Mouse (Mus musculus) lung, adult 2 months (tissue): Measurements from ENCODE around the gene Dhrs7. TPM values are rescaled to one million over a fixed set of nuclear protein-coding genes. Genes with fewer than 3 reads are reported as not detected.

ENCODE experiments used
- DNase-seq: peaks from one replicate; pipeline ENCODE4 v3.0.0; 2022
- H3K4me1 ChIP-seq: fragments of 200-500 bp; 2 replicates; pipeline ENCODE4 v1.6.1; 2011; ENCODE audit warnings: low read length; ENCODE audit not compliant: control insufficient read depth, insufficient read depth
- H3K4me3 ChIP-seq: fragments of 200-500 bp; replicated peaks from 2 replicates; pipeline ENCODE3; 2011; ENCODE audit warnings: low read depth, mild to moderate bottlenecking, control low read depth, low read length; ENCODE audit errors: extremely low read depth
- CTCF ChIP-seq: fragments of 200-500 bp; IDR thresholded peaks from 2 replicates; pipeline ENCODE4 v1.5.1; 2011; ENCODE audit warnings: mild to moderate bottlenecking, low read length, control low read depth; ENCODE audit not compliant: insufficient read depth
- POLR2A ChIP-seq: fragments of 200-500 bp; IDR thresholded peaks from 2 replicates; pipeline ENCODE4 v1.6.1; 2011; ENCODE audit warnings: low read depth, mild to moderate bottlenecking, control low read depth, low read length, borderline replicate concordance; ENCODE audit errors: extremely low read depth
- WGBS: fragments of 180-500 bp; shearing (Covaris S2); methylation state at CpG from one replicate; pipeline ENCODE4 v1.1.7; 2018; 5-methylcytosine and 5-hydroxymethylcytosine counted together
- polyA plus RNA-seq: library from polyadenylated mRNA; depleted of rRNA; stranded (reverse); fragments of >200 nt; gene quantifications from 2 replicates; pipeline ENCODE4 v1.2.3, GENCODE M21; 2012

Gene Dhrs7
- polyA plus RNA-seq, 1 experiment, result 72.3 TPM

DNA sequence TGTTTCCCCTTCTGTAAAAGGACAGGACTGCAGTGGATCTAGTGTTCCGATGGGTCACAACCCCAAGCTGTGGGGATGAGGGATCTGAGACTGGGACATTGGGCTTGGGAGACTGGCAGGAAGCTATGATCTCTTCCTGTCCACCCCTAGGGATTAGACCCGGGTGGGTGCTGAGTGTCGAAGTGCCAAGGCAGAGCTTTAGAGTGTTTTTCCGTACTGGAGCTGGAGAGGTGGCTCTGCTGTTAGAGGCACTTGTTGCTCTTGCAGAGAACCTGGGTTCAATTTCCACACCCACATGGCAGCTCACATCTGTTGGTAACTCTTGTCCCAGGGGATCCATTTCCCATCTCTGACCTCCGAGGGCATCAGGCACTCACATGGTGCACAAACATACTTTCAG, 1.3 kb upstream of the Dhrs7 start:
- DNase-seq, result no peak
- no peak overlapping the region for H3K4me3 ChIP-seq
- peaks cover 7% of the 10 kb centered on the region for H3K4me1 ChIP-seq
- WGBS, result 62% methylated on average over 5 of the region's 5 CpGs
- TF ChIP-seq CTCF, result no peak

DNA sequence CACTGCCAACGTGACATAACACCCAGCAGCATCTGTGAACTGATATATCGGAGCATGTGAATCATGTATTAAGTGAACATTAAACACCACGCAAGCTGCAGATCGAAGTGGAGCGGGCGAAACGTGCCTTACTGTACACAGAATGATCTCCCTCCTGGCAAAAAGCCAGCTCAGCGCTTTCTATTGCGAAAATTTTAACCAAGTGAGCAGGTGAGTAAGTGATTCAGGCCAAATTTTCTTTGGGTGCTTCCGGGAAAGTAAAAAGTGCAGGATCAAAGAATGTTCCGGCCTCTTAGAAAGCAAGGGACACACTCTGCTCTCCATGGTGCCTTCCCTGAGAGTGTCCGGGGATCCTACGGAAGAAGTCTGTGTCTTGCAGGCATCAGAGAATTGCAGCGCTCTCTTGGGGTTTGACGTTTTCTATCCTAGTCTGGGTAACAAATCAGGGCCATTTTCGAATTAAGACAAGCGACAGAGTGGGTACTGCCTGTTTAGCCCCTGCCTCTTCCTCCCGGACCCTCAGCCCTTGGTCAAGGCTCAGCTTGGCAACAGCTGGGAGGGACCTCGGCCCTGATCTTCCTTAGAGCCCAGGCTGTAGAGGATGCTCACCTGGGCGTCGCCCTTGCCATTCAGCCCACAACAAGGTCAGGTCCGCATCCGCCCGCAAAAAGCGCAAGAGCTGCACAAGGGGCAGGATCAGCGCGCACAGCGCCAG, 532 bp downstream of the Dhrs7 start:
- H3K4me3 ChIP-seq, result peak overlapping the region; percentile 88
- TF ChIP-seq POLR2A (no peak), CTCF (no peak)
- DNase-seq, result peak; percentile 36
- 2% methylated on average over 28 of the region's 28 CpGs for WGBS
- peaks cover 7% of the 10 kb centered on the region for H3K4me1 ChIP-seq

GRCm38 (mm10) chr12:72655775-72656174, 8.9 kb downstream of the Dhrs7 start:
- Histone ChIP-seq H3K4me1 (no peaks in the 10 kb centered on the region; the same call in 1 of the 2 replicates), H3K4me3 (no peak overlapping the region)
- TF ChIP-seq POLR2A (no peak), CTCF (no peak)
- 89% methylated on average over 16 of the region's 16 CpGs for WGBS
- DNase-seq, result no peak

GRCm38 (mm10) chr12:72654698-72655097, 10.0 kb downstream of the Dhrs7 start:
- DNase-seq, result peak; percentile 57
- WGBS, result 29% methylated on average over 4 of the region's 4 CpGs
- TF ChIP-seq POLR2A (no peak), CTCF (peak; percentile 13; the same call in 1 of the 2 replicates)
- Histone ChIP-seq H3K4me1 (no peaks in the 10 kb centered on the region; the same call in 1 of the 2 replicates), H3K4me3 (no peak overlapping the region)

- 79% methylated on average over 11 of the region's 11 CpGs for WGBS
- Histone ChIP-seq H3K4me3 (no peak within 1 kb of the TSS), H3K4me1 (no peaks in the 10 kb centered on the region)
- DNase-seq, result no peak
- TF ChIP-seq POLR2A, result no peak
Observed at GRCm38 (mm10) chr12:72649611-72650330, 14.9 kb downstream of the Dhrs7 start, which contains the start of gene Gm4756. Gene Gm4756, minus strand, starts transcription at chr12:72649661.

- Histone ChIP-seq H3K4me3 (no peak overlapping the region), H3K4me1 (no peaks in the 10 kb centered on the region)
- TF ChIP-seq POLR2A (no peak), CTCF (no peak)
- DNase-seq, result no peak
- 95% methylated on average over 14 of the region's 14 CpGs for WGBS
Observed at GRCm38 (mm10) chr12:72648921-72649320, 15.8 kb downstream of the Dhrs7 start.

- no peaks in the 10 kb centered on the region for H3K4me1 ChIP-seq
- TF ChIP-seq POLR2A (no peak), CTCF (no peak)
- 63% methylated on average over 3 of the region's 3 CpGs for WGBS
- no peak overlapping the region for H3K4me3 ChIP-seq
- DNase-seq, result no peak
Observed at GRCm38 (mm10) chr12:72638025-72638424, 26.7 kb downstream of the Dhrs7 start.

GRCm38 (mm10) chr12:72628751-72629150, 36.0 kb downstream of the Dhrs7 start:
- Histone ChIP-seq H3K4me1 (no peaks in the 10 kb centered on the region), H3K4me3 (no peak overlapping the region)
- WGBS, result 91% methylated on average over 7 of the region's 7 CpGs
- TF ChIP-seq POLR2A, result no peak
- TF ChIP-seq CTCF, result no peak
- no peak for DNase-seq

DNA sequence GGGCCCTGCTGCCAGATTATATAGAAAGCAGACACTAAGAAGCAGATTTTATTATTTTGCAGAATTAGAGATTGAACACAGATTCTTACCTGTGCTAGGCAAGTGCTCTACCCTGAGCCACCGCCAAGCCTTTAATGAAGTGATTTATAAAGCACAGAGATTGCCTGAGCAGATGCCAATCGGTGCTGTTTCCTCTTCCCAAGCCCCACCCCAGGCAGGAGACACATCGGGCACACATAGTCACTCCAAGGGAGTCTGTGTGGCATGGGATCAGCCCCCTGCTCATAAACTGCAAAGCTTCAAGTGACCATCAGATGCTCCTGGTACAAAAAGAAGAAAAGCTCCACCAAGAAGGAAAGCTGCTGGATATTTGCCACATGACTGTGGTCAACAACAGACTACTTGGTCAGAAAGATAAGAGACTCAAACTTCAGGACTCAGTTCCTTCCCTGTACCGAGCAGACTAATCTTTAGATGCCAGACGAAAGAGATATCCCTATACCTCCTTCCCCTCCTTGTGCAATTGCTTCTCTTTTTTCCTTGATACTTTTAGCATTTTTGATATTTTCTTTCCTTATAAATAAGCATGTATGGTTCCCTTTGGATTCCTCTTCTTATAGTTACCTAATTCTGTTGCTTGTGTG, 41.7 kb downstream of the Dhrs7 start:
- DNase-seq, result no peak
- Histone ChIP-seq H3K4me1 (no peaks in the 10 kb centered on the region), H3K4me3 (no peak overlapping the region)
- TF ChIP-seq CTCF (no peak), POLR2A (no peak)
- 56% methylated on average over 5 of the region's 5 CpGs for WGBS

DNA sequence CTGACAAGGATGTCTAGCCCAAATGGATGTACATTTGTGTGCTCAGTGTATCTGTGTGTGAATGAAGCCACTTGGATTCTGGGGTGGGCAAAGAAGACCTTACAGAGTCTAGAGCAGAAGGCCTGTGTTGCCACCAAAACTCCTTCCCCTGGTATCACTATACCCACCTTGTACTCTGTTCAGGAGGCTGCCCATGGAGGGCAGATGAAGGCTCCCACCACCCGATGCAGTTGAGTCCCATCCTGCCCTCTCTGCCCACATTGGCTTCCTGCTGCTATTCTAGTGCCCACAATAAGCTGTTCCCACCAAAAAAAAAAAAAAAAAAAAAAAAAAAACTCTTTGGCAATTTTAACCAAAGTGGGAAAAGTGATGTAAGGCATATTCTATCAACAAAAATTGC, 43.3 kb downstream of the Dhrs7 start:
- no peak for DNase-seq
- WGBS, result 80% methylated on average over 1 of the region's 1 CpGs
- no peak for TF ChIP-seq CTCF
- no peak for TF ChIP-seq POLR2A
- no peaks in the 10 kb centered on the region for H3K4me1 ChIP-seq
- H3K4me3 ChIP-seq, result no peak overlapping the region
